ENCODE assay signal across 8 mouse cellular contexts in the genomic region with DNA sequence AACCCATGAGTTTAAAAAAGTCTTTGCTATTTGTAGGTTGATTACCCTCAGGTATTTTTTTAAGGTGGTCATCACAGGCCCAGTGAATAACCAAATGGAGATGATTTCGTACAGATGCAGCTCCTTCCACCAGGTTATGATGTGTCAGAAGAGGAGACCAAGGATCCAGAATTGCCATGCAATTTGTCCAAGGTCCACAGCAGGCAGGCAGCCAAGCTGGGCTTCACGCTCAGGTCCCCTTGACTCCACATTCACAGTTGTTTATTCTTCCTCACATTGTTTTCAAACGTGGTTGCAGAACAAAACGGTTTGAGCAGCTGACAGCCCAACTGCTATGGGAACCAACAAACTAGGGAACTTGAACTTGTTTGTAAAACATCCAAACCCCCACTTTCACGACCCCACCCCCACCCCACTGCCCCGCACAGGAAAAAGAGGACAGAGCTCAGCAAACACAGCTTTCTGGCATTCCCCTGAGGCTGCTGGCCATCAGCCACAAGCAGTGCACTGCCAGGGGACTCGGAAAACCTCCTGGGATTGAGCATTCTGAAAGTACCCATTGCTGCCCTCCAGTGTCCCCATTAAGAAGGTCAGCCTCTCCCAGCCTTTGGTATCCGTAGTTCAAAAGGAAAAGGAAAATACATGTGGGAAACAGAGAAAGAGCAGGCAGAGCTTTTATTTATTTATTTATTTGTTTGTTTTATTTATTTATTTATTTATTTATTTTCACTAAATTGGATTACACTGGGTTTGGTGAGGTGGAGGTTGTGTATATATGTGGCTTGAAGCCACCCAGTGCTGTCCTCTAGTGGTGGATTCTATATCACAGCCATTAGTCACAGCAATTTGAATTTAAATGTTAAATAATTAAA. TPM values are rescaled to one million over a fixed set of nuclear protein-coding genes. Genes with fewer than 3 reads are reported as not detected.
DNase-seq lines count a peak whose midpoint lies in the region; ATAC-seq lines count a peak whose summit lies in the region.

No protein-coding gene starts in this region.

- peak overlapping the region; percentile 8; the same call in 1 of the 2 replicates for H3K4me2 ChIP-seq in intestine, embryonic 14.5 days (ENCODE audit: low read length)
- H3K4me2 ChIP-seq in liver, embryonic 11.5 days = 0 out of 2 replicates have a peak overlapping the region, but pooled peaks have one; percentile 26
- H3K4me2 ChIP-seq in stomach, embryonic 16.5 days (ENCODE audit: low read depth, low read length) = 0 out of 2 replicates have a peak overlapping the region, but pooled peaks have one; percentile 15

- H3K27ac ChIP-seq in intestine, embryonic 14.5 days (ENCODE audit: low read depth) = no peak overlapping the region
- H3K27ac ChIP-seq in liver, embryonic 11.5 days (ENCODE audit: low read depth, low read length) = no peak overlapping the region
- H3K27ac ChIP-seq in stomach, embryonic 16.5 days (ENCODE audit: low read length) = no peak overlapping the region

- H3K4me3 ChIP-seq in intestine, embryonic 14.5 days (ENCODE audit: low read depth, low read length) = no peak overlapping the region
- no peak overlapping the region for H3K4me3 ChIP-seq in liver, embryonic 11.5 days (ENCODE audit: low read depth, low read length)
- H3K4me3 ChIP-seq in stomach, embryonic 16.5 days (replicated peaks; ENCODE audit: low read length) = no peak overlapping the region

- no peak overlapping the region for H3K9ac ChIP-seq in intestine, embryonic 14.5 days (ENCODE audit: low read length)
- H3K9ac ChIP-seq in liver, embryonic 11.5 days (ENCODE audit: low read depth, low read length) = no peak overlapping the region
- H3K9ac ChIP-seq in stomach, embryonic 16.5 days (ENCODE audit: low read length) = no peak overlapping the region

- DNase-seq in left cerebral cortex, adult 18-20 months (ENCODE audit: low spot score in 2 of 2) = peak; percentile 29 to 40
- DNase-seq in left cerebral cortex, postnatal 36 days (ENCODE audit: low spot score in 2 of 2) = no peak
- DNase-seq in adipocyte (ENCODE audit: low spot score) = peak; percentile 58
- DNase-seq in embryo, embryonic 9.5 days (ENCODE audit: extremely low spot score) = peak; percentile 51
- DNase-seq in intestine, embryonic 14.5 days (ENCODE audit: low spot score) = no peak
- no peak for DNase-seq in liver, embryonic 11.5 days (ENCODE audit: low spot score)

- H3K27me3 ChIP-seq in intestine, embryonic 14.5 days (replicated peaks; ENCODE audit: control insufficient read depth, insufficient read depth, low read length) = no peaks in the 10 kb centered on the region
- no peaks in the 10 kb centered on the region for H3K27me3 ChIP-seq in liver, embryonic 11.5 days (replicated peaks; ENCODE audit: control insufficient read depth, insufficient read depth, low read length)
- no peaks in the 10 kb centered on the region for H3K27me3 ChIP-seq in stomach, embryonic 16.5 days (ENCODE audit: control insufficient read depth, insufficient read depth, low read length)

- H3K9me3 ChIP-seq in intestine, embryonic 14.5 days (ENCODE audit: control insufficient read depth, low read length) = no peaks in the 10 kb centered on the region
- H3K9me3 ChIP-seq in liver, embryonic 11.5 days (ENCODE audit: control insufficient read depth, low read length) = no peaks in the 10 kb centered on the region
- no peaks in the 10 kb centered on the region for H3K9me3 ChIP-seq in stomach, embryonic 16.5 days (replicated peaks; ENCODE audit: control insufficient read depth, low read length)

- H3K36me3 ChIP-seq in intestine, embryonic 14.5 days (ENCODE audit: control insufficient read depth, insufficient read depth, low read length) = no peaks in the 10 kb centered on the region
- H3K36me3 ChIP-seq in liver, embryonic 11.5 days (ENCODE audit: control insufficient read depth, insufficient read depth, low read length) = no peaks in the 10 kb centered on the region
- H3K36me3 ChIP-seq in stomach, embryonic 16.5 days (ENCODE audit: control insufficient read depth, insufficient read depth, low read length) = no peaks in the 10 kb centered on the region

- peak; percentile 71; the same call in 1 of the 2 replicates for ATAC-seq in intestine, embryonic 14.5 days (replicated peaks; ENCODE audit: low FRiP score, low TSS enrichment, low read depth)
- no peak for ATAC-seq in liver, embryonic 11.5 days (replicated peaks; ENCODE audit: low FRiP score)
- ATAC-seq in stomach, embryonic 16.5 days (ENCODE audit: insufficient read depth, low FRiP score) = 0 out of 2 replicates have a peak, but pooled peaks have one; percentile 33
- ATAC-seq in megakaryocyte progenitor cell, adult 5-6 weeks (replicated peaks; ENCODE audit: poor library complexity) = no peak; the same call in 1 of the 2 replicates

- H3K4me1 ChIP-seq in intestine, embryonic 14.5 days (replicated peaks; ENCODE audit: control insufficient read depth, insufficient read depth, low read length) = no peaks in the 10 kb centered on the region
- H3K4me1 ChIP-seq in liver, embryonic 11.5 days (replicated peaks; ENCODE audit: control insufficient read depth, insufficient read depth, low read length) = no peaks in the 10 kb centered on the region
- H3K4me1 ChIP-seq in stomach, embryonic 16.5 days (ENCODE audit: control insufficient read depth, insufficient read depth, low read length) = peaks cover 8% of the 10 kb centered on the region; the same call in 1 of the 2 replicates

- intact Hi-C loops in left cerebral cortex, postnatal 36 days (cut with DNase I) = no loop called here

- WGBS in intestine, embryonic 14.5 days = 18% methylated on average over 8 of the region's 8 CpGs
- 31% methylated on average over 8 of the region's 8 CpGs for WGBS in liver, embryonic 11.5 days
- 19% methylated on average over 8 of the region's 8 CpGs for WGBS in stomach, embryonic 16.5 days

RNA-seq across cellular contexts. Expression of a gene that starts 24.6 kb away (rescaled TPM):
- total RNA-seq in left cerebral cortex, adult 18-20 months (2021) = 10 to 100 TPM; 10.7 to 12.4 TPM
- total RNA-seq in left cerebral cortex, postnatal 36 days (2021) = 10 to 100 TPM; 10.4 to 11.6 TPM
- polyA plus RNA-seq in intestine, embryonic 14.5 days (2014; fragmentation: Nextera tagmentation; extraction: Ambion mirVana) = 26.6 and 28.3 TPM in 2 replicates
- polyA plus RNA-seq in liver, embryonic 11.5 days (2014; fragmentation: Nextera tagmentation; extraction: Ambion mirVana) = 17.1 and 19.3 TPM in 2 replicates
- 25.1 TPM in 2 replicates for polyA plus RNA-seq in stomach, embryonic 16.5 days (2015; fragmentation: Nextera tagmentation; extraction: Ambion mirVana)
- total RNA-seq in megakaryocyte progenitor cell, adult 5-6 weeks (2015) = not detected in 2 replicates
- total RNA-seq in megakaryocyte progenitor cell, adult 5-6 weeks (2017) = 0.07 TPM in 1 of 2 replicates, not detected in the other

Comparison
In these comparisons a context has a peak if more than half of its experiments do, and no peak if none do; other contexts are left out.
1. DNase-seq: peak in left cerebral cortex, adult 18-20 months (2 of 2), adipocyte (single experiment) and embryo, embryonic 9.5 days (single experiment); none in left cerebral cortex, postnatal 36 days (0 of 2), intestine, embryonic 14.5 days (single experiment) and liver, embryonic 11.5 days (single experiment).
2. ATAC-seq: peak in intestine, embryonic 14.5 days (single experiment) and stomach, embryonic 16.5 days (single experiment); none in liver, embryonic 11.5 days (single experiment) and megakaryocyte progenitor cell, adult 5-6 weeks (single experiment).
3. RNA of a gene that starts 24.6 kb away (total RNA-seq): 10.7 to 12.4 TPM in left cerebral cortex, adult 18-20 months and 10.4 to 11.6 TPM in left cerebral cortex, postnatal 36 days; 0.07 TPM in megakaryocyte progenitor cell, adult 5-6 weeks; every median in the first group is over 10 times any median in the second.
4. Peak in every context shown above with its lines, with median percentiles within 50 percentile points of each other: H3K4me2 ChIP-seq.